Mouse (Mus musculus): ENCODE data around the gene Cdkl1.

DNA sequence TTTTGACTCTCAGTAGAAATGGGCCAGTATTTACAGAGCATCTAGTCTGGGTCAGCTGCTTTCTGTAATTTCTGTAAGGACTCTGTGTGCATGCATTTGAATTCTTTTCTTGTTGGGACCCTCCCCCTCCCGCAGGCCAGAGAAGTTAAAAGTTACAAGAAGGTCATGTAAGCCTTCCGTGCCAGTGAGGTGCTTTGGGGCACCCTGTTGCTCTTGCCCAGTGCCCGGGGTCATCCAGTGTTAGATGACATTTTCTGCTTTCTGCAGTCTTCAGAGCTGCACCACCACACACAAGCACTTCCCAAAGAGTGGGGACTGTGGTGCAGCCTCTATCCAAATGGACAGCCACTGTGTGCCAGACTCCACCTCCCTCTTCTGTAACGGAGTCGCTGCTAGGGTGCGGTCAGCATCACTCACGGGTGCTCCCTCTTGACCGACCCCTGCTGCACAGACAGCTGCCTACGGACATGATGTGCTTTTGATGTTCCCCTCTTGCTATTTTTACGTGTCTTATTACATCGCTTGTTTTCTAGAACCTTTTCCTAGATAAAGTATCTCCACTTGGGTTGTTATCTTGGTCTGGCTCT is 16.4 kb upstream of the Cdkl1 start:
- TF ChIP-seq CTCF (IDR thresholded peaks at IDR 0.05; ENCODE audit: extremely low read depth, insufficient read length, insufficient replicate concordance, low read depth, low read length) (no peak), POLR2A (IDR thresholded peaks at IDR 0.05; ENCODE audit: low read depth, low read length) (no peak)
